ENCODE assay signal across 11 mouse cellular contexts in genomic region chr9:27203134-27203533, GRCm38 (mm10). TPM values are rescaled to one million over a fixed set of nuclear protein-coding genes. Genes with fewer than 3 reads are reported as not detected.
A peak's percentile ranks its signal among the peaks of the same experiment; 100 is the strongest.
DNase-seq lines count a peak whose midpoint lies in the region; ATAC-seq and TF ChIP-seq lines count a peak whose summit lies in the region.
"Had no signal": no experiment of that assay in that cellular context is flagged by ENCODE, and none has a peak within 500 bp of the region (broad histone marks: within the 10 kb centered on the region; RNA-seq: fewer than 3 reads in every experiment).

No protein-coding gene starts in this region.

- DNase-seq in intestine, embryonic 14.5 days (ENCODE audit: low spot score) = peak; percentile 60
- peak; percentile 77 for DNase-seq in kidney, postnatal 0 days (ENCODE audit: low spot score)
- peak; percentile 96 for DNase-seq in midbrain, embryonic 11.5 days (ENCODE audit: low spot score, missing footprints)
- peak; percentile 79 for DNase-seq in telencephalon, adult 2 months (ENCODE audit: low read depth, low spot score)
- no peak for DNase-seq in ovary, postnatal 14 days (ENCODE audit: low spot score)

- peaks cover 11% of the 10 kb centered on the region; the same call in 1 of the 2 replicates for H3K4me1 ChIP-seq in intestine, embryonic 14.5 days (replicated peaks; ENCODE audit: control insufficient read depth, insufficient read depth, low read length)
- H3K4me1 ChIP-seq in intestine, postnatal 0 days (replicated peaks; ENCODE audit: control insufficient read depth, insufficient read depth, low read length) = no peaks in the 10 kb centered on the region
- peaks cover 30% of the 10 kb centered on the region for H3K4me1 ChIP-seq in forebrain, embryonic 15.5 days
- no peaks in the 10 kb centered on the region; the same call in 1 of the 2 replicates for H3K4me1 ChIP-seq in kidney, postnatal 0 days (replicated peaks; ENCODE audit: insufficient read depth, low read length)
- peaks cover 10% of the 10 kb centered on the region; the same call in 1 of the 2 replicates for H3K4me1 ChIP-seq in midbrain, embryonic 11.5 days (ENCODE audit: control insufficient read depth, insufficient read depth, low read length)

- no peaks in the 10 kb centered on the region for H3K36me3 ChIP-seq in intestine, embryonic 14.5 days (ENCODE audit: control insufficient read depth, insufficient read depth, low read length)
- H3K36me3 ChIP-seq in intestine, postnatal 0 days (ENCODE audit: control insufficient read depth, insufficient read depth) = no peaks in the 10 kb centered on the region
- no peaks in the 10 kb centered on the region for H3K36me3 ChIP-seq in forebrain, embryonic 15.5 days
- no peaks in the 10 kb centered on the region for H3K36me3 ChIP-seq in kidney, postnatal 0 days (ENCODE audit: insufficient read depth, low read length)
- H3K36me3 ChIP-seq in midbrain, embryonic 11.5 days (ENCODE audit: control insufficient read depth, insufficient read depth, low read length) = no peaks in the 10 kb centered on the region

- TF ChIP-seq CTCF in intestine, postnatal 0 days (IDR thresholded peaks at IDR 0.05; ENCODE audit: low read depth) = no peak
- no peak for TF ChIP-seq CTCF in kidney, postnatal 0 days (IDR thresholded peaks at IDR 0.05; ENCODE audit: low read depth)

- no peak overlapping the region for H3K4me2 ChIP-seq in intestine, embryonic 14.5 days (ENCODE audit: low read length)
- H3K4me2 ChIP-seq in intestine, postnatal 0 days (replicated peaks; ENCODE audit: low read depth) = no peak overlapping the region
- H3K4me2 ChIP-seq in forebrain, embryonic 15.5 days (replicated peaks) = no peak overlapping the region
- no peak overlapping the region for H3K4me2 ChIP-seq in kidney, postnatal 0 days (ENCODE audit: low read length)
- H3K4me2 ChIP-seq in midbrain, embryonic 11.5 days = no peak overlapping the region

- H3K4me3 ChIP-seq in intestine, embryonic 14.5 days (ENCODE audit: low read depth, low read length) = no peak overlapping the region
- H3K4me3 ChIP-seq in intestine, postnatal 0 days (ENCODE audit: low read depth, low read length) = no peak overlapping the region
- no peak overlapping the region for H3K4me3 ChIP-seq in forebrain, embryonic 15.5 days
- no peak overlapping the region for H3K4me3 ChIP-seq in kidney, postnatal 0 days (replicated peaks; ENCODE audit: low read depth, low read length)
- no peak overlapping the region for H3K4me3 ChIP-seq in midbrain, embryonic 11.5 days (ENCODE audit: low read depth, low read length)
- H3K4me3 ChIP-seq: erythroblast, embryonic 14.5 days; myocyte had no signal

- no peak overlapping the region for H3K27ac ChIP-seq in intestine, embryonic 14.5 days (ENCODE audit: low read depth)
- H3K27ac ChIP-seq in intestine, postnatal 0 days (ENCODE audit: low read depth, low read length) = no peak overlapping the region
- peak overlapping the region; percentile 62 for H3K27ac ChIP-seq in forebrain, embryonic 15.5 days (replicated peaks)
- H3K27ac ChIP-seq in kidney, postnatal 0 days = no peak overlapping the region
- H3K27ac ChIP-seq in midbrain, embryonic 11.5 days (ENCODE audit: low read depth, low read length) = no peak overlapping the region

- no peak overlapping the region for H3K9ac ChIP-seq in intestine, embryonic 14.5 days (ENCODE audit: low read length)
- H3K9ac ChIP-seq in intestine, postnatal 0 days (ENCODE audit: low read depth, low read length) = no peak overlapping the region
- no peak overlapping the region for H3K9ac ChIP-seq in forebrain, embryonic 15.5 days (replicated peaks)
- no peak overlapping the region for H3K9ac ChIP-seq in kidney, postnatal 0 days (ENCODE audit: low read depth, low read length)
- no peak overlapping the region for H3K9ac ChIP-seq in midbrain, embryonic 11.5 days (ENCODE audit: low read length)

- H3K27me3 ChIP-seq in intestine, embryonic 14.5 days (replicated peaks; ENCODE audit: control insufficient read depth, insufficient read depth, low read length) = no peaks in the 10 kb centered on the region
- H3K27me3 ChIP-seq in intestine, postnatal 0 days (replicated peaks; ENCODE audit: control insufficient read depth, insufficient read depth, low read length) = no peaks in the 10 kb centered on the region
- H3K27me3 ChIP-seq in forebrain, embryonic 15.5 days = peaks cover 3% of the 10 kb centered on the region; the same call in 1 of the 2 replicates
- H3K27me3 ChIP-seq in kidney, postnatal 0 days (ENCODE audit: insufficient read depth, low read length) = no peaks in the 10 kb centered on the region
- no peaks in the 10 kb centered on the region for H3K27me3 ChIP-seq in midbrain, embryonic 11.5 days (ENCODE audit: control insufficient read depth, insufficient read depth, low read length)
- H3K27me3 ChIP-seq: CH12.LX had no signal

- 4% methylated on average over 2 of the region's 2 CpGs for WGBS in intestine, embryonic 14.5 days
- WGBS in intestine, postnatal 0 days = 27% methylated on average over 2 of the region's 2 CpGs
- WGBS in forebrain, embryonic 15.5 days = 5% methylated on average over 2 of the region's 2 CpGs
- 13% methylated on average over 2 of the region's 2 CpGs for WGBS in kidney, postnatal 0 days
- whole genome bisulfite sequencing in midbrain, embryonic 11.5 days = 0% methylated on average over 2 of the region's 2 CpGs

- H3K9me3 ChIP-seq in intestine, embryonic 14.5 days (ENCODE audit: control insufficient read depth, low read length) = no peaks in the 10 kb centered on the region
- no peaks in the 10 kb centered on the region for H3K9me3 ChIP-seq in intestine, postnatal 0 days (ENCODE audit: control insufficient read depth)
- H3K9me3 ChIP-seq in forebrain, embryonic 15.5 days = no peaks in the 10 kb centered on the region
- no peaks in the 10 kb centered on the region for H3K9me3 ChIP-seq in kidney, postnatal 0 days (replicated peaks; ENCODE audit: low read length)
- H3K9me3 ChIP-seq in midbrain, embryonic 11.5 days (ENCODE audit: control insufficient read depth, low read length) = no peaks in the 10 kb centered on the region

- ATAC-seq in intestine, embryonic 14.5 days (replicated peaks; ENCODE audit: low FRiP score, low TSS enrichment, low read depth) = peak; percentile 77
- ATAC-seq in intestine, postnatal 0 days = no peak
- peak; percentile 97 for ATAC-seq in forebrain, embryonic 15.5 days (replicated peaks)
- peak; percentile 96 for ATAC-seq in kidney, postnatal 0 days (replicated peaks; ENCODE audit: low FRiP score, low read depth)
- ATAC-seq in midbrain, embryonic 11.5 days (ENCODE audit: low FRiP score) = peak; percentile 99
- ATAC-seq in cerebellum, adult (ENCODE audit: insufficient number of reproducible peaks, low FRiP score, low TSS enrichment) = no peak

RNA-seq across cellular contexts. Expression of gene Jam3, which starts 47.9 kb away (rescaled TPM):
- polyA plus RNA-seq in intestine, embryonic 14.5 days (2014; fragmentation: Nextera tagmentation; extraction: Ambion mirVana) = 60.0 and 63.4 TPM in 2 replicates
- polyA plus RNA-seq in intestine, postnatal 0 days (2015; fragmentation: Nextera tagmentation; extraction: Ambion mirVana) = 17.8 and 20.3 TPM in 2 replicates
- 67.3 and 67.9 TPM in 2 replicates for polyA plus RNA-seq in forebrain, embryonic 15.5 days (2015; fragmentation: Nextera tagmentation; extraction: Ambion mirVana)
- polyA plus RNA-seq in kidney, postnatal 0 days (2015; fragmentation: Nextera tagmentation; extraction: Ambion mirVana) = 56.8 TPM in 2 replicates
- 170 and 171 TPM in 2 replicates for polyA plus RNA-seq in midbrain, embryonic 11.5 days (2014; fragmentation: Nextera tagmentation; extraction: Ambion mirVana)

Comparison
In these comparisons a context has a peak if more than half of its experiments do, and no peak if none do; other contexts are left out.
1. ATAC-seq: peak in intestine, embryonic 14.5 days (single experiment), forebrain, embryonic 15.5 days (single experiment), kidney, postnatal 0 days (single experiment) and midbrain, embryonic 11.5 days (single experiment); none in intestine, postnatal 0 days (single experiment) and cerebellum, adult (single experiment).